Mouse (Mus musculus): ENCODE measurements around the gene Ddc.

GRCm38 (mm10) chr11:11766736-11767135 lies 131.2 kb downstream of the Ddc start:
- TF ChIP-seq CEBPB (IDR thresholded peaks at IDR 0.05; ENCODE audit: low read depth) (no peak), CTCF (IDR thresholded peaks at IDR 0.05; ENCODE audit: control insufficient read depth, insufficient read depth, insufficient read length) (no peak), MAX (IDR thresholded peaks at IDR 0.05) (no peak), MYOG (IDR thresholded peaks at IDR 0.05; ENCODE audit: control insufficient read depth, extremely low read depth, insufficient read length) (no peak)
